ENCODE assay signal across 28 mouse cellular contexts in genomic region chr6:136714097-136714496, GRCm38 (mm10). TPM values are rescaled to one million over a fixed set of nuclear protein-coding genes. Genes with fewer than 3 reads are reported as not detected.
A peak's percentile ranks its signal among the peaks of the same experiment; 100 is the strongest.
DNase-seq lines count a peak whose midpoint lies in the region; ATAC-seq and TF ChIP-seq lines count a peak whose summit lies in the region.
"Had no signal": no experiment of that assay in that cellular context is flagged by ENCODE, and none has a peak within 500 bp of the region (broad histone marks: within the 10 kb centered on the region; RNA-seq: fewer than 3 reads in every experiment).

No protein-coding gene starts in this region.

- H3K4me3 ChIP-seq in liver, postnatal 0 days (ENCODE audit: low read depth, low read length), result no peak overlapping the region
- H3K4me3 ChIP-seq in liver, embryonic 11.5 days (ENCODE audit: low read depth, low read length), result no peak overlapping the region
- no peak overlapping the region for H3K4me3 ChIP-seq in forebrain, embryonic 12.5 days (replicated peaks)
- H3K4me3 ChIP-seq: embryonic facial prominence, embryonic 13.5 days; erythroblast, embryonic 14.5 days; heart, embryonic 13.5 days; hindbrain, embryonic 10.5 days; hindbrain, embryonic 15.5 days; kidney, embryonic 15.5 days; limb, embryonic 12.5 days; megakaryocyte, embryonic 14.5 days; midbrain, embryonic 12.5 days had no signal

- no peaks in the 10 kb centered on the region for H3K9me3 ChIP-seq in liver, postnatal 0 days (ENCODE audit: low read length)
- no peaks in the 10 kb centered on the region for H3K9me3 ChIP-seq in liver, embryonic 11.5 days (ENCODE audit: control insufficient read depth, low read length)
- no peaks in the 10 kb centered on the region for H3K9me3 ChIP-seq in forebrain, embryonic 12.5 days
- H3K9me3 ChIP-seq: embryonic facial prominence, embryonic 13.5 days; heart, embryonic 13.5 days; hindbrain, embryonic 10.5 days; hindbrain, embryonic 15.5 days; kidney, embryonic 15.5 days; limb, embryonic 12.5 days; midbrain, embryonic 12.5 days had no signal

- no peak for DNase-seq in liver, postnatal 0 days
- DNase-seq in liver, embryonic 11.5 days (ENCODE audit: low spot score), result no peak
- peak; percentile 25 for DNase-seq in 416B (ENCODE audit: low read depth)
- no peak for DNase-seq in embryo, embryonic 10 days (ENCODE audit: low spot score)
- DNase-seq: adrenal gland, postnatal 25 days; cerebellum, adult 2 months; cerebellum, postnatal 25 days; embryo, embryonic 11 days; forebrain, postnatal 0 days; kidney, adult 11 months; kidney, postnatal 25 days; retina, postnatal 1 day; thymus, postnatal 14 days had no signal

- WGBS in liver, postnatal 0 days (ENCODE audit: insufficient replicate concordance), result 29% methylated on average over 3 of the region's 3 CpGs
- WGBS in liver, embryonic 11.5 days, result 61% methylated on average over 3 of the region's 3 CpGs
- 81% methylated on average over 3 of the region's 3 CpGs for WGBS in forebrain, embryonic 12.5 days

- H3K9ac ChIP-seq in liver, postnatal 0 days (replicated peaks), result no peak overlapping the region
- no peak overlapping the region for H3K9ac ChIP-seq in liver, embryonic 11.5 days (ENCODE audit: low read depth, low read length)
- H3K9ac ChIP-seq in forebrain, embryonic 12.5 days, result no peak overlapping the region
- H3K9ac ChIP-seq: embryonic facial prominence, embryonic 13.5 days; forebrain, postnatal 0 days; heart, embryonic 13.5 days; hindbrain, embryonic 15.5 days; kidney, embryonic 15.5 days; limb, embryonic 12.5 days; midbrain, embryonic 12.5 days had no signal

- no peak for TF ChIP-seq CTCF in liver, postnatal 0 days (IDR thresholded peaks at IDR 0.05; ENCODE audit: low read depth)

- H3K27ac ChIP-seq in liver, postnatal 0 days (ENCODE audit: low read depth), result peak overlapping the region; percentile 29
- no peak overlapping the region for H3K27ac ChIP-seq in liver, embryonic 11.5 days (ENCODE audit: low read depth, low read length)
- H3K27ac ChIP-seq in forebrain, embryonic 12.5 days, result no peak overlapping the region
- H3K27ac ChIP-seq: embryonic facial prominence, embryonic 13.5 days; heart, embryonic 13.5 days; hindbrain, embryonic 10.5 days; hindbrain, embryonic 15.5 days; kidney, embryonic 15.5 days; limb, embryonic 12.5 days; midbrain, embryonic 12.5 days had no signal

- no peak for TF ChIP-seq EP300 in liver, postnatal 0 days (IDR thresholded peaks at IDR 0.05; ENCODE audit: low read depth)

- H3K27me3 ChIP-seq in liver, postnatal 0 days (ENCODE audit: insufficient read depth, low read length), result no peaks in the 10 kb centered on the region
- H3K27me3 ChIP-seq in liver, embryonic 11.5 days (replicated peaks; ENCODE audit: control insufficient read depth, insufficient read depth, low read length), result no peaks in the 10 kb centered on the region
- H3K27me3 ChIP-seq in forebrain, embryonic 12.5 days, result no peaks in the 10 kb centered on the region
- H3K27me3 ChIP-seq: embryonic facial prominence, embryonic 13.5 days; hindbrain, embryonic 15.5 days; kidney, embryonic 15.5 days; limb, embryonic 12.5 days; megakaryocyte, embryonic 14.5 days; midbrain, embryonic 12.5 days had no signal

- ATAC-seq in liver, postnatal 0 days, result no peak
- ATAC-seq in liver, embryonic 11.5 days (replicated peaks; ENCODE audit: low FRiP score), result no peak
- peak; percentile 57 for ATAC-seq in common myeloid progenitor, adult 5-6 weeks (replicated peaks; ENCODE audit: low read depth, poor library complexity, severe bottlenecking)
- peak; percentile 59 for ATAC-seq in monocyte, adult 5-6 weeks (replicated peaks; ENCODE audit: insufficient number of reproducible peaks, low FRiP score, low TSS enrichment, poor library complexity, severe bottlenecking)
- ATAC-seq in erythroblast, adult 5-6 weeks (replicated peaks; ENCODE audit: low FRiP score, poor library complexity, severe bottlenecking), result no peak
- ATAC-seq in forebrain, embryonic 12.5 days (ENCODE audit: low FRiP score), result no peak
- ATAC-seq: CD4-positive, CD25-positive, alpha-beta regulatory T cell, adult 4 months; forebrain, postnatal 0 days; inflammation-experienced regulatory T-cells, adult 6 months had no signal

- H3K4me1 ChIP-seq in liver, postnatal 0 days (ENCODE audit: insufficient read depth), result no peaks in the 10 kb centered on the region
- H3K4me1 ChIP-seq in liver, embryonic 11.5 days (replicated peaks; ENCODE audit: control insufficient read depth, insufficient read depth, low read length), result no peaks in the 10 kb centered on the region
- no peaks in the 10 kb centered on the region for H3K4me1 ChIP-seq in forebrain, embryonic 12.5 days
- H3K4me1 ChIP-seq: heart, embryonic 13.5 days; hindbrain, embryonic 15.5 days; kidney, embryonic 15.5 days; megakaryocyte, embryonic 14.5 days; midbrain, embryonic 12.5 days had no signal

- H3K4me2 ChIP-seq in liver, postnatal 0 days (ENCODE audit: low read depth, low read length), result no peak overlapping the region
- no peak overlapping the region for H3K4me2 ChIP-seq in liver, embryonic 11.5 days
- H3K4me2 ChIP-seq in forebrain, embryonic 12.5 days, result no peak overlapping the region
- H3K4me2 ChIP-seq: embryonic facial prominence, embryonic 13.5 days; heart, embryonic 13.5 days; hindbrain, embryonic 15.5 days; kidney, embryonic 15.5 days; limb, embryonic 12.5 days; midbrain, embryonic 12.5 days had no signal

- no peaks in the 10 kb centered on the region for H3K36me3 ChIP-seq in liver, postnatal 0 days (replicated peaks; ENCODE audit: insufficient read depth, low read length)
- H3K36me3 ChIP-seq in liver, embryonic 11.5 days (ENCODE audit: control insufficient read depth, insufficient read depth, low read length), result no peaks in the 10 kb centered on the region
- H3K36me3 ChIP-seq in forebrain, embryonic 12.5 days (replicated peaks), result no peaks in the 10 kb centered on the region
- H3K36me3 ChIP-seq: embryonic facial prominence, embryonic 13.5 days; heart, embryonic 13.5 days; hindbrain, embryonic 10.5 days; hindbrain, embryonic 15.5 days; kidney, embryonic 15.5 days; limb, embryonic 12.5 days; midbrain, embryonic 12.5 days had no signal

RNA-seq across cellular contexts. Expression of gene Plbd1, which starts 52.4 kb away (rescaled TPM):
- polyA plus RNA-seq in liver, postnatal 0 days (2015; fragmentation: Nextera tagmentation; extraction: Ambion mirVana), result 30.7 and 31.3 TPM in 2 replicates
- 0.86 and 1.2 TPM in 2 replicates for polyA plus RNA-seq in liver, embryonic 11.5 days (2014; fragmentation: Nextera tagmentation; extraction: Ambion mirVana)
- 5.8 and 9.0 TPM in 2 replicates for total RNA-seq in common myeloid progenitor, adult 5-6 weeks (2017)
- 233 to 370 TPM (median 331 TPM) in 3 replicates for total RNA-seq in monocyte, adult 5-6 weeks (2017)
- 44.2 and 65.4 TPM in 2 replicates for total RNA-seq in erythroblast, adult 5-6 weeks (2015; ENCODE audit: low replicate concordance)
- 49.7 and 54.4 TPM in 2 replicates for total RNA-seq in erythroblast, adult 5-6 weeks (2017; ENCODE audit: low replicate concordance)
- polyA plus RNA-seq in forebrain, embryonic 12.5 days (2016; fragmentation: Nextera tagmentation; extraction: Ambion mirVana), result 0.41 and 1.0 TPM in 2 replicates

Comparison
In these comparisons a context has a peak if more than half of its experiments do, and no peak if none do; other contexts are left out.
1. ATAC-seq: peak in common myeloid progenitor, adult 5-6 weeks (single experiment) and monocyte, adult 5-6 weeks (single experiment); none in liver, postnatal 0 days (single experiment), liver, embryonic 11.5 days (single experiment), erythroblast, adult 5-6 weeks (single experiment) and forebrain, embryonic 12.5 days (single experiment).